Mouse (Mus musculus) layer of hippocampus, adult 9-11 months (tissue): ENCODE results near the gene 4930451I11Rik.

ENCODE experiments used
- DNase-seq: peaks from one replicate; pipeline ENCODE4 v3.0.0; 2022

4930451I11Rik gene

GRCm38 (mm10) chr7:126832036-126832598, 678 bp upstream of the 4930451I11Rik start:
- DNase-seq = peak; percentile 68

- no peak for DNase-seq
These were observed 5.5 kb downstream of the 4930451I11Rik start for GRCm38 (mm10) chr7:126825952-126826351.

GRCm38 (mm10) chr7:126825403-126825802, 6.0 kb downstream of the 4930451I11Rik start:
- DNase-seq = no peak

- no peak for DNase-seq
These were observed 7.5 kb downstream of the 4930451I11Rik start for GRCm38 (mm10) chr7:126823940-126824339.

- DNase-seq = no peak
These were observed 8.2 kb downstream of the 4930451I11Rik start for GRCm38 (mm10) chr7:126823202-126823711.

- no peak for DNase-seq
These were observed 8.7 kb downstream of the 4930451I11Rik start for GRCm38 (mm10) chr7:126822741-126823140.

GRCm38 (mm10) chr7:126821835-126822511, 9.5 kb downstream of the 4930451I11Rik start:
- DNase-seq = peak; percentile 66

- no peak for DNase-seq
These were observed 12.6 kb downstream of the 4930451I11Rik start for GRCm38 (mm10) chr7:126818818-126819217.

GRCm38 (mm10) chr7:126817595-126817994, 13.8 kb downstream of the 4930451I11Rik start:
- DNase-seq = no peak

- DNase-seq = no peak
These were observed 14.9 kb downstream of the 4930451I11Rik start for GRCm38 (mm10) chr7:126816494-126816893.

- DNase-seq = no peak
These were observed 15.7 kb downstream of the 4930451I11Rik start for GRCm38 (mm10) chr7:126815726-126816222.

- no peak for DNase-seq
These were observed 21.6 kb downstream of the 4930451I11Rik start for GRCm38 (mm10) chr7:126809723-126810369.

GRCm38 (mm10) chr7:126808703-126809455, 22.6 kb downstream of the 4930451I11Rik start:
- DNase-seq = peak; percentile 88

- DNase-seq = no peak
These were observed 24.0 kb downstream of the 4930451I11Rik start for GRCm38 (mm10) chr7:126807405-126807804.

GRCm38 (mm10) chr7:126806956-126807355, 24.5 kb downstream of the 4930451I11Rik start:
- no peak for DNase-seq

GRCm38 (mm10) chr7:126803751-126804150, 27.7 kb downstream of the 4930451I11Rik start:
- DNase-seq = no peak

- no peak for DNase-seq
These were observed 28.3 kb downstream of the 4930451I11Rik start for GRCm38 (mm10) chr7:126803181-126803580.

GRCm38 (mm10) chr7:126802134-126802889, 29.1 kb downstream of the 4930451I11Rik start:
- no peak for DNase-seq

- no peak for DNase-seq
These were observed 30.4 kb downstream of the 4930451I11Rik start for GRCm38 (mm10) chr7:126801057-126801422.

GRCm38 (mm10) chr7:126800269-126801056, 31.0 kb downstream of the 4930451I11Rik start:
- no peak for DNase-seq
